In the genomic region with DNA sequence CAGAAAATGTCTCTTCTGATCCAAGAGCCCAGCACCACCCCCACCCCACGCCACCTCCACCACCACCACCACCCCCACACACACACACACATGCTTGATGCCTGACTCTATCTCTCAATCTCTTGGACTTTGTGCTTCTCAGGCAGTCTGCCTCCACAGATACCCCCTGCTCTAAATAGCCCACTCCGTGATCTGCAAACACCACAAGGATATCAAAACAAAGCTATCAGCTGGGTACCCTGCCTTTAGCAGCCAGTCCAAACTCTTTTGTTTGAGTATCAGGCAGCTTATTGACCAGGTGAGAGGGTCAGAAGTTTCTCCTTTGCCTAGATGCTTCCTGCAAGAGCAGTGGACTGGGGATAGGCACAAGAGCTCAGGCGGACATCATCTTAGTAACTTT, we compare ENCODE assay signal across 13 mouse cellular contexts.
"Had no signal": no experiment of that assay in that cellular context is flagged by ENCODE, and none has a peak within 500 bp of the region (broad histone marks: within the 10 kb centered on the region; RNA-seq: fewer than 3 reads in every experiment).

No protein-coding gene starts in this region.

- H3K9ac ChIP-seq: liver, embryonic 13.5 days; lung, embryonic 14.5 days; midbrain, embryonic 13.5 days had no signal

- H3K27ac ChIP-seq: kidney, postnatal 0 days; left cerebral cortex, adult 2 months; liver, embryonic 13.5 days; macrophage; midbrain, embryonic 13.5 days had no signal

- H3K9me3 ChIP-seq: liver, embryonic 13.5 days; midbrain, embryonic 13.5 days had no signal

- H3K4me2 ChIP-seq: liver, embryonic 13.5 days; lung, embryonic 14.5 days; midbrain, embryonic 13.5 days had no signal

- DNase-seq: kidney, adult 2 months; kidney, postnatal 36 days; layer of hippocampus, adult 9-11 months; layer of hippocampus, postnatal 36 days; liver, embryonic 13.5 days; lung, embryonic 14.5 days; thymus, postnatal 36 days had no signal

- H3K36me3 ChIP-seq: liver, embryonic 13.5 days; midbrain, embryonic 13.5 days had no signal

- ATAC-seq: intestine, postnatal 0 days; lung, postnatal 0 days; midbrain, embryonic 13.5 days had no signal

- H3K4me3 ChIP-seq: left cerebral cortex, adult 2 months; liver, embryonic 13.5 days; midbrain, embryonic 13.5 days had no signal
